Mouse (Mus musculus) lung, postnatal 10 days (tissue): Measurements from ENCODE around the gene Fkbp6.

Experiments
- DNase-seq: peaks from one replicate; pipeline ENCODE4 v3.0.0; 2021

The Fkbp6 gene

DNA sequence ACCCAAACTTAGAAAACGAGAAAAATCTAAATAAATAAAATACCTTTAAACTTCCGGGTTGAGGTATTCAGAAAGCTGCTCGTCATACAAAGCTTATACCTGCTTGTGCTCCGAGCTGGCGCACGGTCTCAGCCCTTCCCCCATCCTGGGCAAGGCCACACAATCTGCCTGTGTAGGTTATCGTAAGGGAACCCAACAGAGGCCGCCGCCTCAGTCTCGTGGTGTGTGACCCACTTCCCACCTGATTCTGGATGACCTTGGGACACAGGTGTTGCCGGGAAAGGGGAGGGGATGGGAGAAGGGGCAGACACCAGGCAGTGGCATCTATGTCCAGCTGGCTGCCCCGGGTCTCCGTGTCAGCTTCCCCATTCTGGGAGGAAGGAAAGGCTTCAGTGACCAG lies 1.8 kb upstream of the Fkbp6 start:
- no peak for DNase-seq

DNA sequence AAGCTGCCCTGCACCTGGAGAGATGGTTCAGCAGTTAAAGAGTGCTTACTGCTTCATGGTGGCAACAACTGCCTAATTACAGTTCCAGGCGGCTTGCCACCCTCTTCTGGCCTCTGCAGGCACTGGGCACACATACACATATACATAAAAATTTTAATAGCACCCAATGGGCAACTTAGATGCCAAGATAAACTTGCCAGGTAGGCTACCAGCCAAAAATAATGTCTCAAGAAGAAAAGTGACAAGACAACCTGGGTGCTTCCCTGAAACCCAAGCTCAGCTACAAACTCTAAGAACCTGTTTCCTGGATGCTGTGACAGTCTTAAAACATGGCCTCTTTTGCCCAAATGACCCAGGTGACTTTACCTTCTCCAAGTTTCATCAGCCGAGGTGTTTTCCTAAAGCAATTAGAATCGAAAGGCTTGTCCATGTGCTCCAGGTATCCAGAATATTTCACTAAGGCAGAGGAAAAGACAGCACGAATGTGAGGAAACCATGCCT lies 2.3 kb downstream of the Fkbp6 start:
- no peak for DNase-seq

DNA sequence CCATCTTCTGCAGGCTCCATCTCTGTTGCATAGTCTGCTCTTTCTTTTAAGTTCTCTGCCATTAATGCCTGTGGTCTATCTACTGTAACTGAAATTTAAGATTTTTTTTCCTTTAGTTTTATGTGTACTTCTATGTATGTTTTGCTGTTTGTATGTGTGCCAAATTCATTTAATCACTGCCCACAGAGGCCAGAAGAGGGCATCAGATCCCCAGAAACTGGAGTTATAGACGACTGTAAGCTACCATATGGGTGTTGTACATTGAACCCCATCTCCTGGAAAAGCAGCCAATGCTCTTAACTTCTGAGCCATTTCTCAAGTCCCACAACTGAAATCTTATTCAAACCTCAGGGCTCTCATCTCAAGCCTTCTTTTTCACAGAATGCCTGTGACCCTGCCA lies 3.4 kb downstream of the Fkbp6 start:
- no peak for DNase-seq

DNA sequence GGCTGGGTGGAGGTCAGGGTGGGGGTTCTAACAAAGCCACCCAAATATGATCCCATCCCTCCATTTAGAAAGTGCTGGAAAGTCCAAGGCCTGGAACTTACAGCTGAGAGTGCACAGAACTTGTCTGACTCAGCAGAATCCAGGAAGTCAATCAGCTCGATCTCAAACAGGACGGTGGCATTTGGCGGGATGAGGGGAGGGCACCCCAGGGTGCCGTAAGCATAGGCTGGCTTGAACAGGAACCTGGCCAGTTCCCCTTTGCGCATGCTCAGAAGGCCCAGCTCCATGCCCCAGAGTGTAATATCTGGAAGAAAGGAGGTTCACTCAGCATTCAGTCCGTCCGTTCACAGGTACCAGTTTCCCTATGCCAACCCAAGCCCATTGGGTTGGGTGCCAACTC lies 3.9 kb downstream of the Fkbp6 start:
- DNase-seq: no peak

DNA sequence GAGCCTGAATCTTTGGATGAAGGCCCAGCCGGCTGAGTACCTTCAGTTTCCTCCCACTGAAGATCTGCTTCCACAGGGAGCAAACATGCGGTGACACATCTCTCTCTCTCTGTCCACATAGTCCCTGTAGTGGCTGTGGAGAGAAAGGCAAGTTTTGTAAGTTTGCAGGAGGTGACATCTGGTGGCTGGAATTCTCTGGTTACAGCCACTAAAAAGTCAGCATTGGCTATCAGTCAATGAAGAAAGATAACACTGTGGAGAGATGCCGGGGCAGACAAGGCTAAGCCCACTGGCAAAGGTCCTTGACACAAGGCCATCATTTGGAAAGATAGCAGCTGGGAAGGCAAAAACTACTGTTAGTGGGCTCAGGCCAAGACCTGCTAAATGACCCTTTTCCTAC lies 12.3 kb downstream of the Fkbp6 start:
- DNase-seq: peak; percentile 10

DNA sequence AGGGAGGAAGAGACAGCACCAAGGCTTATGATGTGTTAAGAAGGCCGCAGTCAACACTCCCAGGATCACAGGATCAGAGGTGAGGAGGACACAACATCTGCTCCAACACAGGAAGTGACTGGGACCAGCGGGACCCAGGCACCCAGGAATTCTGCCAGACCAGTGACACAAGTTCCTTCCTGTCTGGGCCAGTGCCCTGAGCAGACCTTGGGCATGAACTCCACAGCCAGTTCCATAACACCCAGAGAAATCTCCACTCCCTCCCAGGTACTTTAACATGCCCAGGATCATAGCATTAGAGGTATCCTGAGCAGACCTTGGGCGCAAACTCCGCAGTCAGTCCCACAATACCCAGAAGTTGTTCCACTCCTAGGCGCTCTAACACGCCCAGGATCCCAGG lies 18.7 kb downstream of the Fkbp6 start:
- DNase-seq: peak; percentile 31

DNA sequence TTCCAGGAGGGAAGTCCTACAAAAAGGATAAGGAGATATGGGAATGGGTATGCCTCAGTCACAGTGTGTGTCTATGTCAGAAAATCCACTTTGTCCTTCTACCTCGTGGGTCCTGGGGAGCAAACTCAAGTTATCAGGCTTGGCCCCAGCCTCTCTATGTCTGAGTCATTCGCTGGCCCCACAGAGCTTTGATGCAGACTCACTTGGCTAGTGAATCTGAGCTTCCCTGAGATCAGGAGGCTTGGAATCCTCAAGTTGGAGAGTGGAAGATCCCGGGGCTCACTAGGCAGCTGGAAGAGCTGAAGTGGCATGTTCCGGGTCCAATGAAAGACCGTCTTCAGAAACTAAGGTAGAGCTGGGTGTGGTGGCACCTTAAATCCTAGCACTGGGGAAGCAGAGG lies 19.6 kb downstream of the Fkbp6 start:
- no peak for DNase-seq

DNA sequence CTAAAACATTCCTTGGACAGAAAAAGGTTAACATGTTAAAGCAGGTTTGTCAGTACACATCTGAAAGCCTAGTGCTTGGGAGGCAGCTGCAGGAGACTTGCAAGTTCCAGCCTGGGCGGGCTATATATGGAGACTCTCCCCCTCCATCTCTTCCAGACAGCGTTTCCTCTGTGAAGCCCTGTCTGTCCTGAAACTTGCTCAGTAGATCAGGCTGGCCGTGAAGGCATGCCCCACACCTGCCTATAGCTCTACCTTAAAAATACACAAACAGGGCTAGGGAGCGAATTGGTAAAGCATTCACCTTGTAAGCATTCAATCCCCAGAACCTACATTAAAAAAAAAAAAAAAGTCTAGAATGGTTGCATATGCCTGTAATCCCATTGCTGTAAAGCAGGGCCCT lies 20.4 kb downstream of the Fkbp6 start:
- DNase-seq: no peak

DNA sequence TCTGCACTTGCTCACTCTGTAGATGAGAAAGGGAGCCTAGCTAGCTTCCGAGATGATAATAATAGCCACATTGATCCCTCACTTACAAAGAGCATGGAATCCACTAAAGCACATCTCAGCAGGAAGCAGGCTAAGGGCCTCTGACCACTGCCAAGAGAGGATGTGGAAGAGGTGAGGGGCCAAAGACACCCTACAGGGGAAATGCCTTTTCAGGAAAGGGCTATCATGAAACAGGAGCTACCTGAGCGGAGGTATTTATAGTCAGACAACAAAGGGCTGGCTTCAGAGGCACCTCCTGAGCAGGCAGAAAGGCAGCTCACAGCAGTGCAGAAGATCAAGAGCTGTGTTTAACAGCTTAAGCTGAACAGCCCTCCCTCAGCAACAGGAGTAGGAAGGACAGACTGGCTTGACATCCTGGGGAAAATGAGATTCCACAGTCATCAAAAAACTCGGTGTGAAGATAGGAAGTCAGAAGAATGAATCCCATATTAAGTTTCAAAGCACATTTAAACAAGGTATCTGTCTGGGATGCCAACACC lies 23.7 kb downstream of the Fkbp6 start:
- DNase-seq: no peak

DNA sequence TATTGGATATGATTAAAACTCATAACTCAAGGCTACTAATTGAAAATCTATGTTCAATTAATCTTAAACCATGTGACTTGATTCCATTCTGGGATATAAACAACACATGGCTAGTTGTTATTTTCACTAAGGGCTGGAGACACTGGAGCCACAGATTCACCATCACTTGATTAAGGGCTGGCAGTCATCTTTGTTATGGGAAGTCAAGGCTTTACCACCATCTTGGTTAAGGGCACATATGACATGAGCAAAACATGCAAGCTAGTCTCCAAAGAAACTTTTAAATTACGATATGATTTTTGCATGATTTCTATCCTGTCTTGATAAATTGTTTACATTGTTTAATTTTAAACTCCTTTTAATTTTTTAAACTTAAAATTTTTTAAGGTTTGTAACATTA lies 27.6 kb downstream of the Fkbp6 start:
- no peak for DNase-seq

DNA sequence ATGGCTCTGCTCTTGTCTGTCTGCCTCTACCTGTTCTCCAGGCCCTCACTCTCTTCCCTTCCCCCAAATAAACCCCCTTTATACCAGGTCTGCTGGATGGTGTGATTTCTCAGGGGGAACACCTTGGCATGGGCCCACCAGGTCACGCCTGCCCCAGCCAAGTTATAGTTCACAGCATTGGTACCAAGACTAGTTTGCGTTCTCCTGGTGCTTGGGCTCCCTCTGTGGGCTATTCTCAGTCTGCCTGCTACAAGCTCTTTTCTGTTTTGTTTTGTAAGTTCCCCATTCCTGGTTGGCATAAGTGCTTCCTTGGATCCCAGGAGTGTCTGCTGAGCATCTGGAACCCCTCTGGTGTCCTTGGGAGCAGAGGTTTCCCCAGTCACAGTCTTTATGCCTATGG lies 30.0 kb downstream of the Fkbp6 start:
- no peak for DNase-seq

DNA sequence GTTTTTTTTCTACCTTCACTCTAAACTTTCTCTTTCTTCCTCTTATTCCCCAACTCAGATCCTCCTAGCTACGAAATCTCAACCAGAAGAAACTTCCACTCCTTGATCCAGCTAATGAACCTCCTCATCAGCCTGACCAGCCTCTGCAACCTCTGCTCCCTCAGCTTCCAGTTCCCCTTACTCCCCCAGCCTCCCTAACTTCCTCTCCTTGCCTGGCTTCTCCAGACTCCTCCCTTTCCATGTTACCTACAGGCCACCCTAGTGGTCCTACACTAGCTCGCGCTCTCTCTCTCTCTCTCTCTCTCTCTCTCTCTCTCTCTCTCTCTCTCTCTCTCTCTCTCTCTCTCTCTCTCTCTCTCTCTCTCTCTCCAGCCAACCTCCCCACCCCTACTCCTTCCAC lies 33.7 kb downstream of the Fkbp6 start:
- no peak for DNase-seq

DNA sequence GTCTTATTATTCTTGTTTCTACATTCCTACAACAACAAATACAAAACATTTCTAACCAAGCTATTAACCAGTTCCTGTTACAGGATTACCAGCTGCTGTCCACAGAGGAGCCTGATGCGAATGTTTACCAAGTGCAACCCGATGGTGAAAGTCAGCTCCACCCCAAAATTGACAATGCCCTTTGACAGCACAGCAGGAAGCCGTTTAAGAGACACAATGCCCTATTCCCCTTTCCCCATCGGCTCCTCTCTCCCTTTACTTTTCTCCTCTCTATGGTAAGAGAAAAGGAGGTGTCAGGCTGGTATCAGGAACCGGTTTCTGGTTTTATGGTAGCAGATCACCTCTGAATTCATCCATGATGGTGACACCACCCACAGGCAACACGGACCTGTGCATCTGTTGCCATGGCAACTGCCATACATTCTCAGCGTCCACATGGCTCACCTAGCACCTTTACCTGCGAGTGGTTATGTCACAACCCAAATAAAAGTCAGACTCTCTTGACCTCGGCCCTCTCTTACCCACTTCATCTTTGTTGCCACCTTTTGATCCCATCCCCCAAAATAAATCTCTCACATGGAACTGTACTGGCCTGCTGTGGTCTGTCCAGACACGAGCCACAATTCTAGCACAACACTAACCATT lies 43.4 kb downstream of the Fkbp6 start:
- DNase-seq: no peak

DNA sequence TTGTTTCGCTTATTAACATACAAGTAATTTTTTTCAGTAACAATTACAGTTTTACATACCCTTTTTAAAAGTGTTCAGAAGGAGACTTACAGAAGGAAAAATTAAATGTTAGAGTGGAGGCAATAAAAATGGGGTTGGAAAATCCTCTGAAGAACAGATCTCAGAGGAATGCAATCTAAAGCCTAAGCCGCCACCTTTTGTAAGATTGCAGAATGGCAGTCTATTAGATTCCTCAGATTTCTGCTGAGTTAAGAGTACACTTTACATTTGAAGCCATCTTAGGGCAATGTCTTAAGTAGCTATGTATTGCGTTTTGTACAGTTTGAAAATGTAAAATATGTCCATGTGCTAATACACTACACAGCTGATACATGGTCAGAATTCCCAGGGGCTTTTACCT lies 47.4 kb downstream of the Fkbp6 start:
- no peak for DNase-seq

DNA sequence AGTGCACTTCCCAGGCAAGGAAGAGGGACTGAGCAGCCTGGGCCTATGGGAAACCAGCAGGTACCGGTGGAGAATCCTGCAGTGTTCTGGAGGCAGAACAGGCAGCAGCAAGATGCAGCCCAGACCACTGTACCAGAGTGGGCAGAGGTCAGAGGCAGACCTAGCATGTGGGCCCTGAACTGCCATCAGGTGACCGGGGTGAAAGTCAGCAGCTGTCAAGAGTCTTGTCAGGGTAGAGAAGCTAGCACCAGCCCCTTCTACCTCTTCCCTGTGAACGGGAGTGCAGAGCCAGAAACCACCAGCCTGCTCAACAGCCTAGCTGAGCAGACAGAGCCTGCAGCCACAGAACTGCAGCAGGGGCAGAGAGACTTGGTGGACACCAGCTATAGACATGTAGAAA lies 47.9 kb downstream of the Fkbp6 start:
- no peak for DNase-seq

DNA sequence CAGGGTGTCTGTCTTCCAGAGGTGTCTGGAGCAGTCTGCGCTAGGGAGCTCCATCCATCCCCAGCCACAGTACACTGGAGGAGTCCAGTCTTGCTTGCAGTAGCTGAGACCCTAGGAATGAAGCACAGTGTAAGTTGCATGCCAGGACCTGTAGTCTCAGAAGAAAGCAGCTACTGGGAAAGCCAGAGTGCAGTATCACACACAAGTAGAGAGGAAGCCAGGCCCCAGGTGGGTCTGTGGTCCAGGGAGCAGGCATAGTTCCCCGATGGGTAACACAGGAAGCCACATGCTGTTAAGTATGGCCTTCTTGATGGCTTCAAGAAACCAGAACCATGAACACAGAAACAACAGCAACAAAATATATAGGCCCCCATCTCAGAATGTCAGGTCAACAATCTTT lies 57.8 kb downstream of the Fkbp6 start:
- no peak for DNase-seq

DNA sequence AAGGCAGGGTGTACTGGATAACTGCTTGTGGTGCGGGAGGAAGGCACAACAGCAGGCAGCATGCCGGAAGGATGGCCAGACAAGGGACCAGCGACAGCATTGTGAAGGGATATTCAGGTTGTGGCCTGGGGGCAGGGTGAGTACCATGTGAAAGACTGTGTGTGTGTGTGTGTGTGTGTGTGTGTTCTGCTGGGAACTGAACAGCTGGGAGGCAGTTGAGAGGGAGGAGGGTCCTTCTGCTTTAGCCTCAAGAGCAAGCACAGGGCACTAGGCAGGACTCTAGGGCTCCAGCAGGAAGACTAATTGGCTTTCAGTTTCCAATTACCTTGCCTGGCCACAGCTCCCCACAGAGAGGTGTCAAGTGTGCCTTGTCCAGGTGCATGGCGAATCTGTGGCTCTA lies 58.7 kb downstream of the Fkbp6 start:
- no peak for DNase-seq

DNA sequence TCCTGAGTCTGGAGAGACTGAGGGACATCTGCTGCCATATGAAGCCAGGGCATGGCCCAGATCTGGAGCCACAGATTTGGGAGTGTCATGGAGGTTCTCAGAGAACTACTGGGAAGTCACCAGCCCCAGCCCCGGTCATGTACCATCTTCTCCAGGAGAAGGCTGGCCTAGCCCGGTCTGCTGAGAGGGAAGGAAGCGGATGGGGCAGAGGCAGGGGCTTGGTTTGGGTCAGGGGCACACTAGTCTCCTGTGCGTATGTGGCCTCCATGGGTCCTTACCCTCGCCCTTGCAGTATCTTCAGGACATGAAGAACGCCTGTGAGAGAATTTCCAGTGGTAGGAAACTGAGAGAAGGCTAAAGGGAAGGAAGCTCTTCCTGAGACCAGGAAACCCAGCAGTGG lies 59.1 kb downstream of the Fkbp6 start:
- DNase-seq: no peak

DNA sequence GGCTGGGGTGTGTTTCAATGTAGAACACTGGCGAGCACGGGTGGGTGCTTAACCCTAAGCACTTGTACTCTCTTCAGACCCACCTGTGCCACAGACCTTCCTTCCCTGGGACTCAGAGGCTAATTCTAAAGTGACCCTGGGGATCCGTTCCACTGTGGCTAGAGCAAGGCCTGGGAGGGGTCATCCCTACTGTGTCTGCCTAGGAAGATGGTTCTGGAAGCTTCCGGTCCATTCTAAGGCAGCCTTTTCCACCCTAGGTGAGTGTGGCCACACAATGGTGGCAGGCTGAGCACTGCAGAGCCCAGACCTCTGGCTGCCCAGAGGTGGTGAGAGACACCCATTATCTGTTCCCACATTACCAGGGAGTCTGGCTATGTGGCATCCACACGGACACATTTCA lies 62.9 kb downstream of the Fkbp6 start:
- no peak for DNase-seq

DNA sequence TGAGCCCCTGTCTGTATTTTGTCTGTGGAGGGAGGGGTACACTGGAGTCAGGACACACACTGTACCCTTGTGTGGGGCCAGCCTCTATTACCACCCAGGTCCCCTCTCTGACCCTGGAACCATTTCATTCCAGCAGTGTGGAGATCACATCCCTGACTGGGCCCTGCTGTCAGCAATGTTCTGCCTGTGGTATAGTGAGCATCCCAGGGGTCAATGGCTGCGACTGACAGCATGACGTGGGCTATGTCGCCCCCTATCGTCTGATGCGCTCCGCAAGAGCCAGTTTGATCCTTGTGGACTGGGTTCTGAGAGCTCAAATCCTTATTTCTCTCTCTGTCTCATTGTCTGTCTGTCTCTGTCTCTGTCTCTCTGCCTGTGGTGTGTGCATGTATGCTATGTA lies 63.7 kb downstream of the Fkbp6 start:
- DNase-seq: peak; percentile 86

DNA sequence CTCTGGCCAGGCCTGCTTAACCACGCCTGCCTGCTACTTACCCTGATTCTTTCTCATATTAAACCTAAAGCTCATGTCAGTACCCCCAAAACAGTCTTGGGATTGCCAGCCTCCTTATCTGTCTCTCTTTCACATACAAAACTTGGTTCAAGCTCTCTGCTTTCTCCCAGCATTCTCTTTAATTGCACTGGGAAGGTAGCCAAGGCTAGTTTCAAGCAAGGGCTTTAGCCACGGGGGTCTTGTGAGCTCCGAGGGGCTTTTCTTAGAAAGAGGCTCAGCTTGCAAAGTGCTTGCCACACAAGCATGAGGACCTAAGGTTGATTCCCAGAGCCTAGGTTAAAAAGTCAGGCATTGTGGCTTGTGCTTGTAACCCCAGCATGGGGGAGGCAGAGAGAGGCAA lies 64.6 kb downstream of the Fkbp6 start:
- no peak for DNase-seq

DNA sequence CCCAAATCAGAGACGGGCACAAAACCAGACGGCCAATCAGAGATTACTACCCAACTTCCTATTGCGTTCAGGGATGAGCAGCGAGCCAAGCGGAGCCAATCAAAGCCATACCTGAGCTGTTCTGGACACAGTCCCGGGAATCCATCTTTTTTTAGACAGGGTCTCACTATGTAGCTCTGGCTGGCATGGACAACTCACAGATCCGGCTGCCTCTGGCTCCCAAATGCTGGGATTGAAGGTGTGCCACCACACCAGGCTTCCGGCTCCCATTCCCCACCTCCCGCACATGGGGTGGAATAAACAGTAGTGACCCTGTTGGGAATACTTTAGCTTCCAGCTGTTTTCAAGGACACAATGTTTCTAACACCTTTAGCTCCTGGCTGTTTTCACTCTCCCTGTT lies 69.6 kb downstream of the Fkbp6 start:
- DNase-seq: no peak

DNA sequence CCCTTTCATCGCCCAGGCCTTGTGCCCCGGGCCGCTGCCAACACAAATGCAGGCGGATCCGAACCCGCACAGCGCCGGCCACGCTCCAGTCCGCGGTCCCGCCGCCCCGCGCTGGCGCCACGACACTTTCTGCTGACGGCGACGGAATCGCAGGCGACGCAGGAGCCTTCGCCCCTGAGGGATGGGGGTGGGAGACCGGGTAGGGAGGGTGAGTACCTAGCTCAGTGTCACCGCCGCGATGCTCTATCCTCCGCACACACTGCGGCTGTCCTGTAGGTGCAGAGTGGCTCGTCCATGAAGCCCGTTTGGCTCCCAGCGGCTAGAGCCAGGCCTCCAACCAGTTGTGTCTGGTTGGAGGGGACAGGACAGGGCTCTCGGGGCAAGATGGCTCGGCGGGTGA lies 73.2 kb downstream of the Fkbp6 start:
- DNase-seq: no peak

DNA sequence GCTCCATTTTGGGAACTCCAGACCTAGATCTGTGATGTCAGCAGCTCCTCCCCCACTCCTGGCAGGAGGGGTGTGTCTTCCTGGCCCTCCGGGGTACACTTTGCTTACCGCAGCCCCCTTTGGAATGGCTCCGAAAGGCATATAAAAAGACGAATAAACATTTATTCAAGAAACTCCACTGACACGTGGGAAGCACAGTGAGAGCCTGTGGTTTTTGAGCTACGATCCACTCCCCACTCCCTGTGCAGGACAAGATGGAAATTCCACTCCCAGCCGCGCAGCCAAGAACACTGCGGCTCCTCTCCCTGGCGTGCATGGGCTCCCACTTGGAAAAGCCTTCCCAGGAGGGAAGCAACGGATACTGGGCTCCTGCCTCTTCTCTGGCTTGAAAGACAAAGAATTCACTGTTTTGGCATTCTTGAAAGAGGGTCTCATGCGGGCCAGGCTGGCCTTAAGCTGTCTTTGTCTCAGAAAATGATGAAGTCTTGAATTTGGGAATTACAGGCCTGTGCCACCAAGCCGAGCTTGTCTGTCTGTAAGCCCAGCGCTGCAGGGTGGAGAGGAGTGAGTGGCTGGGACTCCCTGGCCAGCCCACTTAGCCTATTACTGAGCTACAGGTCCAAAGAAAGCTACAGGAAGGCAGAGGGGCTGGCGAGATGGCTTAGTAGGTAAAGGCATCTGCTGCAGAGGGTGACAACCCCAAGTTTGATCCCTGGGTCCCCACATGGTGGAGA lies 75.0 kb downstream of the Fkbp6 start:
- peak; percentile 34 for DNase-seq
